Comparison of ENCODE assay signal across 18 mouse cellular contexts in the genomic region with DNA sequence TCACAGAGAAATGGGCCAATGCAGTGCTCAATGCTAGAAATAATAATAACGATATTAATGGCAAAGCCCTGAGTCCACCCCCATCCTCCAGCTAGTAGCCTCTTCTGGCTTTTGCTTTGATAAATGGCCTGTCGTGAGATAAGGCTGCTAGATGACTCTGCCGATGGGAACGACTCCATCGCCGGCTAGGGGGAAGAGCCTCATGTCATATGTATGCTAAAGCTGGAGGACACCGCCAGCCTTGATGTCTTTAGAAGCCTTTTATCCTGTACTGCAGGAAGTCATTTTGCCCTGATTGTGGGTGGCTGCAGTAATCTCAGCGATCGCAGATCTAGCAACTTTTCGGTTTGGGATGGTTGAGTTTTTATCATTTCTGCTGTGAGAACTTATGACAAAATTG.
DNase-seq lines count a peak whose midpoint lies in the region; ATAC-seq and TF ChIP-seq lines count a peak whose summit lies in the region.
"Had no signal": no experiment of that assay in that cellular context is flagged by ENCODE, and none has a peak within 500 bp of the region (broad histone marks: within the 10 kb centered on the region; RNA-seq: fewer than 3 reads in every experiment).

No protein-coding gene starts in this region.

- H3K36me3 ChIP-seq in thymus, adult 2 months (ENCODE audit: control insufficient read depth, insufficient read depth, low read length): no peaks in the 10 kb centered on the region
- H3K36me3 ChIP-seq in heart, embryonic 12.5 days: no peaks in the 10 kb centered on the region

- TF ChIP-seq CTCF in thymus, adult 2 months (IDR thresholded peaks at IDR 0.05; ENCODE audit: borderline replicate concordance, control insufficient read depth, extremely low read depth, insufficient read depth, low read length, poor library complexity): no peak

- peak overlapping the region; percentile 24; the same call in 1 of the 2 replicates for H3K4me3 ChIP-seq in thymus, adult 2 months (ENCODE audit: control insufficient read depth, insufficient read depth, low read length)
- no peak overlapping the region for H3K4me3 ChIP-seq in heart, embryonic 12.5 days
- H3K4me3 ChIP-seq: forebrain, embryonic 13.5 days; heart, adult 2 months; left cerebral cortex, adult 2 months had no signal

- ATAC-seq in inflammation-experienced regulatory T-cells, adult 6 months: peak; percentile 51
- ATAC-seq in heart, embryonic 12.5 days (ENCODE audit: insufficient number of reproducible peaks, low FRiP score): no peak
- ATAC-seq: forebrain, embryonic 13.5 days had no signal

- peaks cover 15% of the 10 kb centered on the region for H3K4me1 ChIP-seq in thymus, adult 2 months (replicated peaks; ENCODE audit: control insufficient read depth, insufficient read depth, low read length)
- H3K4me1 ChIP-seq in heart, embryonic 12.5 days (replicated peaks): peaks cover 17% of the 10 kb centered on the region

- DNase-seq in adrenal gland, adult (ENCODE audit: inconsistent age in 2 of 2, low spot score in 1 of 2): peak; percentile 73 to 90
- DNase-seq in adrenal gland, adult 18-20 months (ENCODE audit: low spot score in 2 of 2): no peak
- no peak for DNase-seq in thymus, adult 2 months
- DNase-seq in thymus, postnatal 25 days: no peak
- DNase-seq in thymus, postnatal 4 days: peak; percentile 52
- DNase-seq in right cerebral cortex, adult 18-20 months: no peak
- DNase-seq: cerebellum, adult 9-11 months; heart, adult 2 months; kidney, adult 8-10 months; layer of hippocampus, adult 9-11 months; lung, adult 2 months; lung, postnatal 4 days had no signal

- TF ChIP-seq POLR2A in thymus, adult 2 months (IDR thresholded peaks at IDR 0.05; ENCODE audit: control insufficient read depth, extremely low read depth, insufficient read depth, low read length, poor library complexity): no peak

- no peaks in the 10 kb centered on the region for H3K27me3 ChIP-seq in thymus, adult 2 months (ENCODE audit: control insufficient read depth, insufficient read depth, low read length)
- no peaks in the 10 kb centered on the region for H3K27me3 ChIP-seq in heart, embryonic 12.5 days (replicated peaks)
- H3K27me3 ChIP-seq: CH12.LX; forebrain, embryonic 13.5 days had no signal

- no peak overlapping the region for H3K9ac ChIP-seq in heart, embryonic 12.5 days
- H3K9ac ChIP-seq: forebrain, embryonic 13.5 days had no signal

- H3K4me2 ChIP-seq in heart, embryonic 12.5 days: no peak overlapping the region
- H3K4me2 ChIP-seq: forebrain, embryonic 13.5 days; liver, embryonic 11.5 days had no signal

- H3K27ac ChIP-seq in thymus, adult 2 months (ENCODE audit: control insufficient read depth, insufficient read depth, low read length): peak overlapping the region; percentile 45; the same call in 1 of the 2 replicates
- H3K27ac ChIP-seq in heart, embryonic 12.5 days (ENCODE audit: poor library complexity, severe bottlenecking): no peak overlapping the region
- H3K27ac ChIP-seq: forebrain, embryonic 13.5 days; heart, adult 2 months; left cerebral cortex, adult 2 months had no signal

- H3K9me3 ChIP-seq in heart, embryonic 12.5 days (replicated peaks): no peaks in the 10 kb centered on the region
- H3K9me3 ChIP-seq: forebrain, embryonic 13.5 days had no signal

- WGBS in thymus, adult 2 months: 26% methylated on average over 10 of the region's 10 CpGs
- WGBS in heart, embryonic 12.5 days: 38% methylated on average over 10 of the region's 10 CpGs

Comparison
In these comparisons a context has a peak if more than half of its experiments do, and no peak if none do; other contexts are left out.
1. DNase-seq: peak in adrenal gland, adult (2 of 2) and thymus, postnatal 4 days (single experiment); none in adrenal gland, adult 18-20 months (0 of 2), thymus, adult 2 months (single experiment), thymus, postnatal 25 days (single experiment) and right cerebral cortex, adult 18-20 months (single experiment).